Mouse (Mus musculus) stomach, postnatal 0 days (tissue): ENCODE data around the gene Zfp385a. TPM values are rescaled to one million over a fixed set of nuclear protein-coding genes. Genes with fewer than 3 reads are reported as not detected.

ENCODE experiments used
- ATAC-seq: fragments of 200-750 bp; cut with Nextera tagmentation; 2 replicates; pipeline ENCODE4 v1.8.0; 2017; ENCODE audit not compliant: low FRiP score, low TSS enrichment
- DNase-seq: peaks from one replicate; pipeline ENCODE4 v3.0.0-alpha.2; 2016; ENCODE audit warnings: low spot score
- H3K27ac ChIP-seq: fragments of 300-500 bp; sonication (generic); replicated peaks from 2 replicates; pipeline ENCODE4 v1.5.1; 2014; ENCODE audit warnings: mild to moderate bottlenecking, control low read depth
- H3K27me3 ChIP-seq: fragments of 300-500 bp; sonication (generic); 2 replicates; pipeline ENCODE4 v1.6.1; 2014; ENCODE audit warnings: low read length; ENCODE audit not compliant: control insufficient read depth, insufficient read depth
- H3K36me3 ChIP-seq: fragments of 300-500 bp; sonication (generic); 2 replicates; pipeline ENCODE4 v1.6.1; 2014; ENCODE audit warnings: low read length, mixed read lengths; ENCODE audit not compliant: control insufficient read depth, insufficient read depth
- H3K4me1 ChIP-seq: fragments of 300-500 bp; sonication (generic); replicated peaks from 2 replicates; pipeline ENCODE4 v1.6.1; 2014; ENCODE audit warnings: antibody characterized with exemption; ENCODE audit not compliant: control insufficient read depth, insufficient read depth
- H3K4me2 ChIP-seq: fragments of 300-500 bp; sonication (generic); replicated peaks from 2 replicates; pipeline ENCODE4 v1.6.1; 2014; ENCODE audit warnings: low read depth, mild to moderate bottlenecking, control low read depth, moderate library complexity
- H3K4me3 ChIP-seq: fragments of 300-500 bp; sonication (generic); 2 replicates; pipeline ENCODE4 v1.5.1; 2014; ENCODE audit warnings: low read depth, low read length, control low read depth
- H3K9ac ChIP-seq: fragments of 300-500 bp; sonication (generic); 2 replicates; pipeline ENCODE4 v1.6.1; 2014; ENCODE audit warnings: mild to moderate bottlenecking, low read length, control low read depth, mixed read lengths
- H3K9me3 ChIP-seq: fragments of 300-500 bp; sonication (generic); 2 replicates; pipeline ENCODE4 v1.6.1; 2016; ENCODE audit warnings: low read length; ENCODE audit not compliant: control insufficient read depth
- CTCF ChIP-seq: IDR thresholded peaks from 2 replicates; pipeline ENCODE4 v1.5.1; 2016; ENCODE audit warnings: antibody characterized with exemption, low read depth, mild to moderate bottlenecking, moderate library complexity
- EP300 ChIP-seq: optimal IDR thresholded peaks from 2 replicates; pipeline ENCODE3; 2016; ENCODE audit warnings: antibody characterized with exemption
- WGBS: fragments of 180-500 bp; shearing (Covaris S2); extraction: QIAGEN DNeasy Blood & Tissue Kit; methylation state at CpG from one replicate; pipeline ENCODE4 v1.1.7; 2014; 5-methylcytosine and 5-hydroxymethylcytosine counted together
- polyA plus RNA-seq: library from polyadenylated mRNA; unstranded; fragments of >200 nt; fragmentation: Nextera tagmentation; extraction: Ambion mirVana; gene quantifications from 2 replicates; pipeline ENCODE4 v1.2.1, GENCODE M21; 2015

The Zfp385a gene
- polyA plus RNA-seq, 1 experiment from 2014 or later = 6.0 TPM

- Histone ChIP-seq H3K9ac (no peak overlapping the region), H3K27me3 (no peaks in the 10 kb centered on the region), H3K4me2 (no peak overlapping the region), H3K27ac (no peak overlapping the region), H3K36me3 (0 out of 2 replicates have a peak, but pooled peaks cover 5% of the 10 kb centered on the region), H3K9me3 (no peaks in the 10 kb centered on the region), H3K4me1 (no peaks in the 10 kb centered on the region), H3K4me3 (peak overlapping the region; percentile 48; the same call in 1 of the 2 replicates)
- DNase-seq (no peak), ATAC-seq (no peak)
- WGBS = 29% methylated on average over 4 of the region's 4 CpGs
- TF ChIP-seq CTCF (peak; percentile 60), EP300 (no peak)
Measured at GRCm38 (mm10) chr15:103340786-103341185, 893 bp upstream of the Zfp385a start.

GRCm38 (mm10) chr15:103339166-103339960 lies 530 bp downstream of the Zfp385a start:
- no peaks in the 10 kb centered on the region for H3K4me1 ChIP-seq
- H3K4me3 ChIP-seq = peak overlapping the region; percentile 48
- H3K9ac ChIP-seq = peak overlapping the region; percentile 28
- DNase-seq (no peak), ATAC-seq (0 out of 2 replicates have a peak, but pooled peaks have one; percentile 18)
- WGBS = 11% methylated on average over 28 of the region's 31 CpGs
- peak overlapping the region; percentile 62 for H3K4me2 ChIP-seq
- no peak overlapping the region; the same call in 1 of the 2 replicates for H3K27ac ChIP-seq
- 0 out of 2 replicates have a peak, but pooled peaks cover 2% of the 10 kb centered on the region for H3K36me3 ChIP-seq
- no peak for TF ChIP-seq CTCF
- no peak for TF ChIP-seq EP300
- no peaks in the 10 kb centered on the region for H3K27me3 ChIP-seq
- H3K9me3 ChIP-seq = no peaks in the 10 kb centered on the region

- H3K36me3 ChIP-seq = no peaks in the 10 kb centered on the region
- TF ChIP-seq CTCF (no peak), EP300 (no peak)
- H3K4me1 ChIP-seq = peaks cover 3% of the 10 kb centered on the region; the same call in 1 of the 2 replicates
- no peak for DNase-seq
- peak overlapping the region; percentile 62 for H3K4me2 ChIP-seq
- 51% methylated on average over 4 of the region's 4 CpGs for WGBS
- no peak for ATAC-seq
- no peak overlapping the region for H3K27ac ChIP-seq
- no peaks in the 10 kb centered on the region for H3K9me3 ChIP-seq
- H3K4me3 ChIP-seq = peak overlapping the region; percentile 48
- no peak overlapping the region for H3K9ac ChIP-seq
- no peaks in the 10 kb centered on the region for H3K27me3 ChIP-seq
Measured at GRCm38 (mm10) chr15:103338829-103339165, 1.1 kb downstream of the Zfp385a start.

- Histone ChIP-seq H3K36me3 (no peaks in the 10 kb centered on the region), H3K9me3 (no peaks in the 10 kb centered on the region), H3K4me1 (peaks cover 3% of the 10 kb centered on the region; the same call in 1 of the 2 replicates), H3K9ac (no peak overlapping the region), H3K4me2 (no peak overlapping the region; the same call in 1 of the 2 replicates), H3K27ac (no peak overlapping the region), H3K4me3 (no peak overlapping the region), H3K27me3 (no peaks in the 10 kb centered on the region)
- ATAC-seq = no peak
- WGBS = 27% methylated on average over 11 of the region's 11 CpGs
- TF ChIP-seq CTCF (no peak), EP300 (no peak)
- no peak for DNase-seq
Measured at GRCm38 (mm10) chr15:103336996-103337667, 2.8 kb downstream of the Zfp385a start.

GRCm38 (mm10) chr15:103335488-103336235 lies 4.2 kb downstream of the Zfp385a start:
- Histone ChIP-seq H3K9ac (no peak overlapping the region), H3K27ac (no peak overlapping the region), H3K4me2 (no peak overlapping the region), H3K9me3 (no peaks in the 10 kb centered on the region), H3K36me3 (no peaks in the 10 kb centered on the region), H3K27me3 (no peaks in the 10 kb centered on the region), H3K4me1 (peaks cover 3% of the 10 kb centered on the region; the same call in 1 of the 2 replicates), H3K4me3 (no peak overlapping the region)
- WGBS = 43% methylated on average over 7 of the region's 7 CpGs
- no peak for TF ChIP-seq CTCF
- TF ChIP-seq EP300 = no peak
- ATAC-seq = no peak
- DNase-seq = no peak
